Mouse (Mus musculus) MEL (cell line): ENCODE results near the gene Gm10644.

Experiments
- CTCF ChIP-seq, 3 experiments: IDR thresholded peaks in 2 of 3; conservative IDR thresholded peaks in 1 of 3; 2 replicates each; pipeline ENCODE4 v1.5.1; 2011 to 2012; ENCODE audit warnings: low read length in 3 of 3, low read depth in 2 of 3, mild to moderate bottlenecking in 2 of 3, improper control_type of control experiment in 1 of 3, inconsistent platforms in 1 of 3, mixed read lengths in 1 of 3, moderate library complexity in 1 of 3; ENCODE audit not compliant: control insufficient read depth in 1 of 3, insufficient read depth in 1 of 3, poor library complexity in 1 of 3, severe bottlenecking in 1 of 3
- ELF1 ChIP-seq: IDR thresholded peaks from 2 replicates; pipeline ENCODE4 v1.6.1; 2014; ENCODE audit warnings: low read depth, mild to moderate bottlenecking, inconsistent platforms, low read length, improper control_type of control experiment, moderate library complexity
- HCFC1 ChIP-seq: IDR thresholded peaks from 2 replicates; pipeline ENCODE4 v1.6.1; 2012; ENCODE audit warnings: low read depth, mild to moderate bottlenecking, inconsistent platforms, low read length, improper control_type of control experiment, moderate library complexity

DNA sequence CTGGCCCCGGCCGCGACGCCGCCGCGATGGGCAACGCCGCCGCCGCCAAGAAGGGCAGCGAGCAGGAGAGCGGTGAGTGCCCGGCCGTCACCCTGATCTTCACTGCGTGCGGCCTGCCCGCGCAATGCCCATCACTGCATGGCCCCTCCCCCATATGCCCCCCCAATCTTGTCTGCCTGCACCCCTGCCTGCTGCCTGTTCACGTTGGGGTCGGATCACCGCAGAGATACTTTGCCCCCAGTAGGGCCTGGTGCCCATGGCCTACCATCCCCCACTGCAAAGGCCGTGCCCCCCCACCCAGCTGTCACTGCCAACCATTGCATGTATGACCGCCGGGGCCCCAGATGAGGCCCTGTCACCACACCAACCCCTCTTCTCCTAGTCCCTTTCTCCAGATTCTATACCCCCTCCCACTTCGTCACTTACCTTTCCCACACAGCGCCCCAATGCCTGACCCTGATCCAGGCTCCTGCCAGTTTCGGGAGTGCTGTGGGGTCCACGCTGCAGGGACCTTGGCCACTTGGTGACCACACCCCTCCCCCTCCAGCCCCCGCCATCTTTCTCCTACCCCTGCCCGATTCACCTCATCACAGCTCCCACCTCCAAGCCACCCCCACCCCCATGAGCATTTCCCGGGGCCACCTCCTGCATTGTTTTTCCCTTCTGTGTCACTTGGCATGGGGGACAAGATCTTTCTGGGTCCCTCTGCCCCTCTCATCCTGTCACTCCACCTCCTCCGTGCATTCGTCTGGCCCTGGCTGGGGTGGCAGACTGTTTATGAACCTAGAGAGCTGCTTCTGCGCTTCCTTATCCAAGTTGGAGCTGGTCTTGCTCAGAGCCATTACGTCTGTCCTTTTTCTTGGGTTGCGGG lies 18.4 kb upstream of the Gm10644 start:
- TF ChIP-seq CTCF (IDR thresholded peaks at IDR 0.05 in 2 of 3, conservative IDR thresholded peaks at IDR 0.05 in 1 of 3; ENCODE audit: control insufficient read depth in 1 of 3, insufficient read depth in 1 of 3, low read depth in 2 of 3, low read length in 3 of 3, poor library complexity in 1 of 3, severe bottlenecking in 1 of 3) = no peak
- no peak for TF ChIP-seq HCFC1
- no peak for TF ChIP-seq ELF1
